Mouse (Mus musculus) natural killer cell, adult 2 months (primary cell): Measurements from ENCODE around the gene Apol6.
A peak's percentile ranks its signal among the peaks of the same experiment; 100 is the strongest.

Source experiments
- DNase-seq, 2 experiments: peaks; one replicate each; pipeline ENCODE4 v3.0.0; 2022; ENCODE audit warnings: low spot score in 2 of 2

Gene Apol6

DNA sequence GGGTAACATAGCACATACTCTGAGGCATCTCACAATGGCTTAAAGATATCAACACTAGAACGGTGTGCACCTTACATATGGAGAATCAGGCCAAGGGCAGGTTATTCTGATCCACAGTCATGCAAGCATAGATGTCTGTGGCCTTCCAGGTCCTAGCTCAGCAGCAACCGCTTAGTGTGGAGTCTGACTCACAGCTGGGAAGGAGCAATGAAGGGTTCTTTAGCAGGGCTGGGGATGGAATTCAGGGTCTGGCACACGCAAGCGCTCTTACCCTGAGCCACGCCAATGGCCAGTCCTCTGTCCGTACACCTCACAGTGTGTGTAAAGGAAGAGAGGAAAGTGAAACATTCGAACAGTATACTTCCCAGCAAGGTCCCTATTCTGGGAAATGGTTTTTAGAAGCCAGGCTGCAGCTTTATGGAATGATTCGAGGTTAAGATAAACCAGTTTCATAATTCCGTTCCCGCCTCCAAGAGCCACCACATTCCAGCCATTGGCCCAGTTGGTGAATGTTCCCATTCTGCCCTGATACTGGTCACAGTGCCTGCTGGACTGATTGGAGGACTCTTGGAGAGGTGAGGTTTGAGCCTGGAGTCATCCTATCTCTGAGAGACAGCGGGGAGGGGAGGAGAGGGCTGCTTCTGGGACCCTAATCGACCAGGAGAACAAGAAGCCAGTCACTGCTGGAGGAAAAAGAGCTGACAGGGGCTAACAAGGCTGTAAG lies at the start of gene Apol6:
Apol6 (plus strand) TSS at position 133 of the 724 bp plus-strand sequence.
- no peak for DNase-seq

DNA sequence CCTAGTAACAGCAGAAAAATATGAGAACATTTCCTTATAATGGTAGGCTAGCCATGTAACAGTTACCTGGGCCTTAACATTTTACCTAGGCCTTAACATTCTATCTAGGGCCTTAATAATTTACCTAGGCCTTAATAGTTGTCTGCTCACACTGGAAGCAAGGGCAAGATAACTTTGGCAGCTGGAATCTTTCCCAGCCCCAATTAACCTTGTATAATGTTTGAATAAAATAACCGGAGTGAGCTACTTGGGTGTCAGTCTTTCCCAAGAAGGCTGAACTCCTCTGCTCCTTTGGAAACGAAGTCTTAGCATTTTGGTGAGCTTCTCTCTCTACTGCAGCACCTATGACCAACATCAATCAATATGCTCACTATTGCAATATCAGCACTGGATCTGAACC lies 46.5 kb upstream of the Apol6 start:
- no peak for DNase-seq

- DNase-seq, result no peak
Observed at GRCm38 (mm10) chr15:76998878-76999588, 45.5 kb upstream of the Apol6 start.

GRCm38 (mm10) chr15:77003173-77003867 lies 41.2 kb upstream of the Apol6 start:
- no peak for DNase-seq

DNA sequence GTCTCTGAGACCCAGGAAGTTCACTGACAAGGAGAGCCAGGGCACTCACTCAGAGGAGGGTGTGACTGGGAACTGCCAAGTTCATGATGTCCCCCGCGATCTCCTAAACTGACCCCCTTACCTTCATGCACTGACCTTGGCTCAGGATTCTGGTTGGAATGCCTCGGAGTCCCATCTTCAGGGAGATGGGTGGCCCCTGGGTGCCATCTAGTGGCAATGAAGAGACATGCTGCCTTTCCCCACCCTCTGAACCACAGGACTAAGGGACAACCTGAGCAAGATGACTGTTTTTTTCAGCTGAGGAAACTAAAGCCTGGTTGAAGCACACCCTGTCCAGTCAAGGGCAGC lies 40.7 kb upstream of the Apol6 start:
- no peak for DNase-seq

- no peak for DNase-seq
Observed at GRCm38 (mm10) chr15:77008851-77009250, 35.7 kb upstream of the Apol6 start.

DNA sequence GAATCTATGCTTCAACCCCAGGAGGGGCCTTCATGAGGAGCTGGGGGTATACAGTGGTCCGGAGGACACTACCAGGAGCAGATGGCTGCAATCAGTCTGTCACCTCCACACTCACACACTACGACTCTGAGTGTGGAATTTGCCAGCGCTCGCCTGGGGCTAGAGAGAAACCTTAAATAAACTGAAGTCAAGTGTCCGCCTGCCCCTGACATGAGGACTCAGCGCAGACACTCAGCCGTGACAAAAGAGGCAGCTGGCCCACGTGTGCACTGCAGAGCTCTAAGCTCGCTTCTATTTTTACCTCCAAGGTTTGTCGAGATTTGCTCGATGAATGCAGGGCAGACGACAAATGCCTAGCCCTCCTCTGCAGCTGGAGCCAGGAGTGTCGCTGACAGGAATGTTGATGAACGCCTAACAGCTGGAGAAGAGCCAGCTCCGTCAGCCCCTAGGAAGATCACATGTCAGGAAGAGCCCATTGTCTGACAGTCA lies 30.7 kb upstream of the Apol6 start:
- DNase-seq, result no peak

GRCm38 (mm10) chr15:77014431-77014830 lies 30.1 kb upstream of the Apol6 start:
- no peak for DNase-seq

DNA sequence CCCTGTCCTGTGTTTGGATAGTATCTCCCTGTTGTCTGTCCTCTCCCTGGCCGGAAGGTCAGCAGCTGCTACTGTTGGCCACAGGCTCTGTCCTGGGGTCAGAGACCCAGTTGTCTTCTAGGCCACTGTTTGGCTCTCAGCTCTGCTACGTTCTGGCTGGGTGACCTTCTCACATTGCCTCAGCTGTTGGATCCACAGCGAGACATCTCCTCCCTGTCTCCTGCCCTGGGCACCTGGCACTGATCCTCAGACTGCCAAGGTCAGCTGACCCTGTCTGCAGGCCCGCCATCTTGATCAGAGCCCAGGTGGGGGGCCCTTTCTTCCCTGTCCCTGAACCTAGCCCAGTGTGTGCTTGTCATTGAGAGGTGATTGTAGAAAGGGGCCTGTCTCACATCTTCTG lies 29.5 kb upstream of the Apol6 start:
- DNase-seq, result no peak

DNA sequence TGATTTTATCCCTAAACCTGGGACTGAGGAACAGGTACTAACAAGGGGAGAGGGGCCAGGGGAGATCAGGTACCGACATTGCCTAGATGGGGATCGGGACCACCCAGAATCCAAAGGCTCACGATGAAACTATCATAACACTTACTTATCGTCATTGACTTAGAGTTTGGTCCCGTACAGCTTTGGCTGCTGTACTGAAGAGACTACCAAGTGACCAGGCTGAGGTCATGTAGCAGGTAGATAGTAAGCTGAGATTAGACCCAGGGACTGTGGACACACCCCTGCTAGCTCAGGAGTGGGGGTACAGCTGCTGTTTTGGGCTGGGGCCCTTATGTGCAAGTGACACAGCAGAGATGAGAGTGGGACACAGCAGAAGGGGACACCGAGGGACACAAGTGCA lies 28.0 kb upstream of the Apol6 start:
- no peak for DNase-seq

- no peak for DNase-seq
Observed at GRCm38 (mm10) chr15:77017897-77018296, 26.6 kb upstream of the Apol6 start.

GRCm38 (mm10) chr15:77018740-77019340 lies 25.7 kb upstream of the Apol6 start:
- no peak for DNase-seq

GRCm38 (mm10) chr15:77019533-77019932 lies 25.0 kb upstream of the Apol6 start:
- DNase-seq, result no peak

DNA sequence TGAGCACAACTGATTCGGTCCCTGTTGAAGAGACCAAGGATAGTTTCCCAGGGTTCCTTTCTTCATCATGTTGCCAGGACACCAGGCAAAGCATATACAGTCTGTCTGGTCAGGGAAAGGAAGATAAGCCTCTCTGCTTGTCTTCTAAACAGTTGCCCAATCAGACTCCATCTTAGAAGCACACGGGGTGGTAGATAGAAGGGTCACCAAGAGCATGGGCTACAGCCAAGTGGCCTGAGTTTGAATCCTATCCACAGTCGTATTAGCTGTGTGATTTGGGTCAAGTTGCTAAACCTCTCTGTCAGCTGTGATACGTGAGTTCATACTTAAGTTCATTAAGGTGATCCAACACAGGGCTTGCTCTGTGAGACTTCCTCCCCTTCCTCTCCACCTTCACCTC lies 24.4 kb upstream of the Apol6 start:
- no peak for DNase-seq

DNA sequence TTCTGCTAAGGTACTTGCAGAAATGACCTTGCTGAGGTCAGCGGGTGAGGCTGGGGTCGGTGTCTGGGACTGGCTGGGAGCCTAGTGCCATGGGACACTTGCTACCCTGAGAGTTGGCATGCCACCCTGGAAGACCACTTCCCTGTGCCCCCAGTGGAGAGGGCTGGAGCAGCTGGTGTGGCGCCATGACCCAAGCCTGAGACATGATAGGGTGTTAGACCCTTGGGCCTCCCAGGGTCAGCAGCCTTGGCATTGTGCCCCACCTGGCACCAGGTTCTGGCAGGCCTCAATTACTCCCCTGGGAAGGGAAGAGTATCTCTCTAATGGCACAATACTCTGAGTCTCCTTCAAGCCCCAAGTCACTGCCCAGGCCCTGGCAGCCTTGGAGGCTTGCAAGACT lies 23.5 kb upstream of the Apol6 start:
- DNase-seq, result no peak

GRCm38 (mm10) chr15:77021851-77022250 lies 22.7 kb upstream of the Apol6 start:
- DNase-seq, result no peak

- DNase-seq, result no peak
Observed at GRCm38 (mm10) chr15:77022401-77022957, 22.1 kb upstream of the Apol6 start.

GRCm38 (mm10) chr15:77025884-77026583 lies 18.5 kb upstream of the Apol6 start:
- DNase-seq, result no peak

GRCm38 (mm10) chr15:77027117-77027516 lies 17.4 kb upstream of the Apol6 start:
- DNase-seq, result no peak

DNA sequence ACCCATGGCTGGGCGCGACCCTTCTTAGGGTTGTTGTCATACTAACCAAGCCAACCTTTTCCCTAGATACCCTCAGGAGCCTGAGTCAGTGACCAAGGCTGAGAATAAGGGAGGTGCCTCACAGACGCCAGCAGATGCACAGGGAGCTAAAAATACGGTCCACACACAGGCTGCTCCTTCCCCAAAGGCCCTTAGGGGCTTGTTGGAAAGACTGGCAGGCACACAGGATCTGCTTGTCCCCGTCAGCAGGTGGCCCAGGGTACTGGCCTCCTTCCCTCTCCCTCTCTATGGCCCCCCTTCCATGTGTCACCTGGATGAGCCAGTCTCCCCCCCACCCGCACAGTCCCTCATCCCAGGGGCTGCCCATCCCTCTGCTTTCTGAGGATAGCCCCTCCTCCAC lies 16.9 kb upstream of the Apol6 start:
- DNase-seq, result no peak

GRCm38 (mm10) chr15:77029331-77029991 lies 15.1 kb upstream of the Apol6 start:
- DNase-seq, result peak in 1 of 2 experiments; percentile 5
